Mouse (Mus musculus): ENCODE measurements around the gene Lamb3.

DNA sequence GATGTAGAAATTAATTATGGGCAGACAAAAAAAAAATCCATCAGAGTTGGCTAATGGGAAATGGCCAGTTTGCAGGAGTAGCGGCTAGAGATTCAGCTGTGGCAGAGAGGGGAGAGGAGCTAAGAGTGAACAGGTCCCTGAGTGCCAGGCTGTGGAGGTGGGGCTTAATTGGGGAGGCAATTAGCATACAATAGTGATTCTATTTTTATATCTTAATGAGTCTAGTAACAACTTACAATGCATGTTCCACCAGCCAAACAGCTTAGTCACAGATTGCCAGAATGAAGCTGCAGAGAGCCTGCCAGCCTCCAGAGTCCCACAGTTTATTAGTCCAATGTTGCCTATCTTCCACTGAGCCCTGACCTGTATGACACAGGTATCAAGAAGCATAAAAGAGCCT is 119.7 kb downstream of the Lamb3 start:
- TF ChIP-seq CTCF (IDR thresholded peaks at IDR 0.05) (no peak), EP300 (IDR thresholded peaks at IDR 0.05) (no peak)

Measured in lung, postnatal 0 days (tissue).